Mouse (Mus musculus) neural tube, embryonic 14.5 days (tissue): ENCODE results near the gene D930020B18Rik. TPM values are rescaled to one million over a fixed set of nuclear protein-coding genes. Genes with fewer than 3 reads are reported as not detected.

Source experiments
- ATAC-seq: fragments of 200-750 bp; cut with Nextera tagmentation; 2 replicates; pipeline ENCODE4 v1.8.0; 2017; ENCODE audit warnings: low read depth, mild to moderate bottlenecking, moderate TSS enrichment, moderate library complexity
- H3K27ac ChIP-seq: fragments of 300-500 bp; sonication (generic); 2 replicates; pipeline ENCODE4 v1.5.1; 2014; ENCODE audit warnings: low read depth, mild to moderate bottlenecking, control low read depth, low read length, moderate library complexity, mixed read lengths
- H3K27me3 ChIP-seq: fragments of 300-500 bp; sonication (generic); 2 replicates; pipeline ENCODE4 v1.6.1; 2014; ENCODE audit warnings: low read length; ENCODE audit not compliant: control insufficient read depth, insufficient read depth
- H3K36me3 ChIP-seq: fragments of 300-500 bp; sonication (generic); 2 replicates; pipeline ENCODE4 v1.6.1; 2014; ENCODE audit warnings: low read length, mixed read lengths; ENCODE audit not compliant: control insufficient read depth, insufficient read depth
- H3K4me1 ChIP-seq: fragments of 300-500 bp; sonication (generic); 2 replicates; pipeline ENCODE4 v1.6.1; 2014; ENCODE audit warnings: low read length; ENCODE audit not compliant: control insufficient read depth, insufficient read depth
- H3K4me2 ChIP-seq: fragments of 300-500 bp; sonication (generic); 2 replicates; pipeline ENCODE4 v1.6.1; 2014; ENCODE audit warnings: mild to moderate bottlenecking, low read depth, low read length, control low read depth
- H3K4me3 ChIP-seq: fragments of 300-500 bp; sonication (generic); 2 replicates; pipeline ENCODE4 v1.5.1; 2014; ENCODE audit warnings: low read depth, low read length, control low read depth, mixed read lengths
- H3K9ac ChIP-seq: fragments of 300-500 bp; sonication (generic); replicated peaks from 2 replicates; pipeline ENCODE4 v1.6.1; 2014; ENCODE audit warnings: low read depth, mild to moderate bottlenecking, control low read depth, low read length, mixed read lengths
- H3K9me3 ChIP-seq: fragments of 300-500 bp; sonication (generic); 2 replicates; pipeline ENCODE4 v1.6.1; 2016; ENCODE audit warnings: low read length; ENCODE audit not compliant: control insufficient read depth
- WGBS: fragments of 180-500 bp; shearing (Covaris S2); extraction: QIAGEN DNeasy Blood & Tissue Kit; methylation state at CpG from one replicate; pipeline ENCODE4 v1.1.7; 2014; 5-methylcytosine and 5-hydroxymethylcytosine counted together
- polyA plus RNA-seq: library from polyadenylated mRNA; unstranded; fragments of >200 nt; fragmentation: Nextera tagmentation; extraction: Ambion mirVana; gene quantifications from 2 replicates; pipeline ENCODE4 v1.2.1, GENCODE M21; 2014

The D930020B18Rik gene
- polyA plus RNA-seq, 1 experiment from 2014 or later: 0.12 TPM

GRCm38 (mm10) chr10:121615146-121615870 is 26.1 kb upstream of the D930020B18Rik start:
- Histone ChIP-seq H3K4me1 (no peaks in the 10 kb centered on the region), H3K9me3 (no peaks in the 10 kb centered on the region), H3K27ac (no peak overlapping the region), H3K36me3 (peaks cover 34% of the 10 kb centered on the region), H3K4me2 (no peak overlapping the region), H3K4me3 (no peak overlapping the region), H3K27me3 (no peaks in the 10 kb centered on the region), H3K9ac (no peak overlapping the region)
- no peak for ATAC-seq
- WGBS: 96% methylated on average over 13 of the region's 13 CpGs

- Histone ChIP-seq H3K36me3 (peaks cover 34% of the 10 kb centered on the region), H3K9me3 (no peaks in the 10 kb centered on the region)
- no peak for ATAC-seq
These were observed 25.5 kb upstream of the D930020B18Rik start for GRCm38 (mm10) chr10:121615935-121616334.

GRCm38 (mm10) chr10:121622431-121622830 is 19.0 kb upstream of the D930020B18Rik start:
- H3K36me3 ChIP-seq: peaks cover 12% of the 10 kb centered on the region; the same call in 1 of the 2 replicates
- no peak overlapping the region for H3K27ac ChIP-seq
- WGBS: 92% methylated on average over 6 of the region's 6 CpGs
- H3K4me3 ChIP-seq: no peak overlapping the region
- no peaks in the 10 kb centered on the region for H3K9me3 ChIP-seq
- H3K4me2 ChIP-seq: no peak overlapping the region
- H3K9ac ChIP-seq: no peak overlapping the region
- no peak for ATAC-seq
- H3K4me1 ChIP-seq: peaks cover 7% of the 10 kb centered on the region
- no peaks in the 10 kb centered on the region for H3K27me3 ChIP-seq

More at GRCm38 (mm10) chr10:121615935-121616334, 25.5 kb upstream of the D930020B18Rik start:
- Histone ChIP-seq H3K27me3 (no peaks in the 10 kb centered on the region), H3K4me2 (no peak overlapping the region), H3K27ac (no peak overlapping the region), H3K4me3 (no peak overlapping the region), H3K4me1 (no peaks in the 10 kb centered on the region), H3K9ac (no peak overlapping the region)
- WGBS: 50% methylated on average over 7 of the region's 7 CpGs

GRCm38 (mm10) chr10:121623670-121624069 is 17.7 kb upstream of the D930020B18Rik start:
- ATAC-seq: no peak
- Histone ChIP-seq H3K9me3 (no peaks in the 10 kb centered on the region), H3K4me3 (no peak overlapping the region), H3K4me1 (peaks cover 7% of the 10 kb centered on the region), H3K27me3 (no peaks in the 10 kb centered on the region), H3K4me2 (no peak overlapping the region), H3K36me3 (peaks cover 8% of the 10 kb centered on the region; the same call in 1 of the 2 replicates), H3K9ac (no peak overlapping the region), H3K27ac (no peak overlapping the region)
- WGBS: 86% methylated on average over 7 of the region's 7 CpGs

GRCm38 (mm10) chr10:121625006-121625405 is 16.4 kb upstream of the D930020B18Rik start:
- Histone ChIP-seq H3K4me3 (peak overlapping the region; percentile 85), H3K4me1 (peaks cover 7% of the 10 kb centered on the region), H3K27me3 (no peaks in the 10 kb centered on the region), H3K9ac (peak overlapping the region; percentile 75; the same call in 1 of the 2 replicates), H3K9me3 (no peaks in the 10 kb centered on the region), H3K27ac (no peak overlapping the region), H3K36me3 (peaks cover 5% of the 10 kb centered on the region; the same call in 1 of the 2 replicates), H3K4me2 (peak overlapping the region; percentile 71)
- no peak for ATAC-seq
- 19% methylated on average over 9 of the region's 9 CpGs for WGBS

GRCm38 (mm10) chr10:121625407-121626185 is 15.8 kb upstream of the D930020B18Rik start:
- Histone ChIP-seq H3K27me3 (no peaks in the 10 kb centered on the region), H3K27ac (peak overlapping the region; percentile 90), H3K9me3 (no peaks in the 10 kb centered on the region), H3K4me2 (peak overlapping the region; percentile 71), H3K4me3 (peak overlapping the region; percentile 85), H3K9ac (peak overlapping the region; percentile 75), H3K4me1 (peaks cover 7% of the 10 kb centered on the region), H3K36me3 (peaks cover 5% of the 10 kb centered on the region; the same call in 1 of the 2 replicates)
- WGBS: under 1% methylated on average over 37 of the region's 41 CpGs
- ATAC-seq: no peak; the same call in 1 of the 2 replicates

- peak within 1 kb of the TSS; percentile 85 for H3K4me3 ChIP-seq
- no peaks in the 10 kb centered on the region for H3K9me3 ChIP-seq
- peak; percentile 99 for ATAC-seq
- peak within 1 kb of the TSS; percentile 75 for H3K9ac ChIP-seq
- H3K4me1 ChIP-seq: peaks cover 7% of the 10 kb centered on the region
- H3K36me3 ChIP-seq: peaks cover 5% of the 10 kb centered on the region; the same call in 1 of the 2 replicates
- H3K27me3 ChIP-seq: no peaks in the 10 kb centered on the region
- peak within 1 kb of the TSS; percentile 90 for H3K27ac ChIP-seq
- H3K4me2 ChIP-seq: peak within 1 kb of the TSS; percentile 71
- WGBS: under 1% methylated on average over 66 of the region's 70 CpGs
These were observed 15.1 kb upstream of the D930020B18Rik start, which contains the start of gene Xpot for GRCm38 (mm10) chr10:121626186-121626882. Xpot (minus strand) TSS chr10:121626332.

- no peaks in the 10 kb centered on the region for H3K36me3 ChIP-seq
- H3K4me3 ChIP-seq: no peak overlapping the region
- no peaks in the 10 kb centered on the region for H3K9me3 ChIP-seq
- ATAC-seq: no peak
- no peaks in the 10 kb centered on the region for H3K27me3 ChIP-seq
- peaks cover 7% of the 10 kb centered on the region for H3K4me1 ChIP-seq
- no peak overlapping the region for H3K4me2 ChIP-seq
- H3K27ac ChIP-seq: no peak overlapping the region
- no peak overlapping the region for H3K9ac ChIP-seq
- WGBS: 83% methylated on average over 10 of the region's 10 CpGs
These were observed 14.1 kb upstream of the D930020B18Rik start for GRCm38 (mm10) chr10:121627216-121627852.
